Mouse (Mus musculus) megakaryocyte, embryonic 14.5 days (primary cell): Measurements from ENCODE around the gene Rcan2.

Source experiments
- FLI1 ChIP-seq: IDR thresholded peaks from 2 replicates; pipeline ENCODE4 v1.6.1; 2012; ENCODE audit warnings: low read length, inconsistent platforms, mixed read lengths
- GATA1 ChIP-seq: IDR thresholded peaks from 3 replicates; pipeline ENCODE4 v1.6.1; 2012; ENCODE audit warnings: mixed read lengths, low read length, inconsistent platforms, borderline replicate concordance

GRCm38 (mm10) chr17:44004401-44004800 lies 203.2 kb downstream of the Rcan2 start:
- no peak for TF ChIP-seq FLI1
- no peak for TF ChIP-seq GATA1
